Mouse (Mus musculus): ENCODE results near the gene Fam107b. TPM values are rescaled to one million over a fixed set of nuclear protein-coding genes. Genes with fewer than 3 reads are reported as not detected.
"Not testable (repeated sequence)": the region's sequence is repeated elsewhere in the genome, so short reads cannot be mapped to it uniquely, and the experiment has no call there.

Fam107b gene
- total RNA-seq, 2 experiments from 2014 or later: 25.0 to 34.8 TPM

DNA sequence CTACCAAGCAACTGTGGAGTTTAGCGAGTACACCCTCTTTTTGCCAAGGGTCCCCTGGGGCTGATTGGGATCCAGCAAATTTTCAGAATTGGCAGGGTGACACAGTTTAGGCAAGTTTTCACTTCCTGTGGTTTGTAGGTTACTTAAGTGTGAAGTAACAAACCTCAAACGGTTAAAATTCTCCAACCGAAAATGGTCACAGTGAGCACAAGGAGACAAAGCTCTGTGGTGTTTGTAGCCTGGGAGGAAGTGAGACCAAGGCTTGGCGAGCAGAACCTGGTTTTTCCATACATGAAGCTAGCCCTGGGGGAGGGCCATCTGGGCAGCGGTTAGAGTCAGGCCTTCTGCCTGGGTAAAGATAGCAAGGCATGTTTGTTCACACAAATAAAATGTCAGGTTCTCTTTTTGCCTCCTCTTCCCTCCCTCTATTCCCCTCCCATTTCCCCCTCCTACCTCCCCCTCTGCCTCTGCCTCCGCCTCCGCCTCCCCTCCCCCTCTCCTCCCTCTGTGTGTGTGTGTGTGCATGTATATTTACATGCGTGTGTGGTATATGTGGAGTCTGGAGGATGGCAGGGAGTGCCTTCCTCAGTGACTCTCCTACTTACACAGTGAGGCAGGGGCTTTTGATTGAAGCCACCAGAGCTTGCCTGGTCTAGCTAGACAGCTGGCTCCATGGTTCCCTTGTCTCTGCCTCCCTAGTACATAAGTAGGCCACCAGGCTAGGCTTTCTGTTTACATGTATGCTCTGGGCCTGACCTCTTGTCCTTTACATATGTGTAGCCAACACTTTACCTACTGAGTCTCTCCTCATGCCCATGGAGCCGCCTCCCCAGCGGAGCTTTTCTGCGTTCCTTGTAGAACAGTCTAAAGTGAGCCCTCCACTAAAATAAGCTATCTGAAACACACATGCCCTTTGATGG lies 87.8 kb downstream of the Fam107b start:
- intact Hi-C loops (cut with DNase I): no loop called here
- DNase-seq: no peak

DNA sequence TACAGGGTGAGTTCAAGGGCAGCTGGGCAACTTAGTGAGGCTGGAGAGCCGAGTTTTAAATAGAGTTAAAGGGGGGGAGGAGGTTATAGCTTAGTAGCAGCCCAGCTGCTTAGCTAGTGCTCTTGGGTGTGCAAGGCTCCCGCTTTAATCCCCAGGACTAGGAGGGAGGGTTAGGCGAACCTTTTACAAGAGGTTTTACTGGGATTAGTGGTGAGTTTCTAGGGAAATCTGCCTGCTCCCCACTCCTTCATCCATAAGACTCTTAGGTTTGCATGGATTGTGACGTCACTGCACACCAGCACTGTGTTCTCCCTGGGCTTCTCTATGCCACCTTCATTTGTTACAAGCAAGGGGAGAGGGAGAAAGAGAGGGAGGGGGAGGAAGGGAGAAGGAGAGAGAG lies 88.6 kb downstream of the Fam107b start:
- intact Hi-C loops (cut with DNase I): no loop called here
- DNase-seq: no peak

DNA sequence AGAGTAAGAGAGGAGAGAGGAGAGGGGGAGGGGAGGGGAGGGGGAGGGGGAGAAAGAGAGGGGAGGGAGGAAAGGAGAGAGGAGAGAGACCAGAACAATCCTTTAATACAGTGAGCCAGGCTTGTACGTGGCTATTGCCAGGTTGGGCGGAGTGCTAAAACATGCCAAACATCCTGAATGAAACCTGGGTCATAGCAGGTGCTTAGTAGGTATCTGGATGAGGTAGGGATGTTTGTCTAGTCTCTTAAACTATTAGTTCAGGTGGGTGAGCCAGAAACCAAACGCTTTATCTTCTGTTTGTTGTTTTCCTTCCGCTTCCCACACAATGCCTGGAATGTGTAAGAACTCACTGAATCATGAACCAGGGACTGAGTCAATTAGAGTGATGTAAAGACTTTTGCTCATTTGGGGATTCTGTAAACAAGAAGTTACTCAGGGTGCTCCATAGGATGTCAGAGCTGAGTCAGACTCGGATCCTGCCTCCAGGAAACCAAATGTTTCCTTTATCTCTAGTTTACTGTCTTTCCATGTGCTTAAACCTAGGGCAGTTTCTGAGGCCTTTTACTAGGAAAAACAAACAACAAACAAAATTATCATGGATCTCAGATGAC lies 89.1 kb downstream of the Fam107b start:
- no peak for DNase-seq
- intact Hi-C loops (cut with DNase I): no loop called here

DNA sequence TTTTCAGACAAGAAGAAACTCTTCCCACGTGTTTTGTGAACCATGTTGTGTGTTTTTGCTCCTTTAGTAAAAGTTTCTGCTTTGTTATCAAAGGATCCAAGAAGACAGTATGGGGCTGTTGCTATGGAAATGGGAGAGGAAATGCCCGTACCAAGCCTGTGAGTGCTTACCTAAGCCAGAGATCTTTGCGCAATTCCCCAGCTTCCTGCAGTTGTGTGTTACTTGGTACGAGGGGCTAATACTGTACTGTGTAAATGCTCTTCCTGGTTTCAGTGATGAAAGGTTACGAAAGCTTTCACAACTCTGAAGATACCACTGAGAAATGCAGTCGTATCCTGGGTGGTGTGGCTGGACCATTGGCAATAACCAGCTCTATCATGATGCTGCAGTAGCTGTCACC lies 93.8 kb downstream of the Fam107b start:
- intact Hi-C loops (cut with DNase I): no loop called here
- DNase-seq: no peak

DNA sequence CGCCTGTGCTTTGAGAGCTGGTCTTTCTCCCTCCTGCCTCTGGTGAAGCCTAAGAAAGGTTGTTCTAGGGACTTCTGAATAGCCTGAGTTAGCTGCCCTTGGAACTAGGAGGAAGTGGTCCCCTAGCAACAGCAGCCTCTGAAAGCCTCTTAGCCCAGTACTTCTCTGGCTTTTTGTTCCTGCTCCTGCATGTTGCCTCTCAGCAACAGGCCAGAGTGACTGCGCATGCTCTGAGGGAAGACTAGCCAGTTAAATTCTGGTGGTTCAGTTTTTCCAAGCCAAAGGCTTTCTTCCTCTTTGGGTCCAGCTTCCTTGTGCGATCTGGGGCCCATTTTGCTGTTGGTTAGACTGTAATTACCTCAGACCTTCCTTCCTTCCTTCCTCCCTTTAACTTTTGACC lies 98.4 kb downstream of the Fam107b start:
- intact Hi-C loops (cut with DNase I): no loop called here
- DNase-seq: peak; percentile 20

DNA sequence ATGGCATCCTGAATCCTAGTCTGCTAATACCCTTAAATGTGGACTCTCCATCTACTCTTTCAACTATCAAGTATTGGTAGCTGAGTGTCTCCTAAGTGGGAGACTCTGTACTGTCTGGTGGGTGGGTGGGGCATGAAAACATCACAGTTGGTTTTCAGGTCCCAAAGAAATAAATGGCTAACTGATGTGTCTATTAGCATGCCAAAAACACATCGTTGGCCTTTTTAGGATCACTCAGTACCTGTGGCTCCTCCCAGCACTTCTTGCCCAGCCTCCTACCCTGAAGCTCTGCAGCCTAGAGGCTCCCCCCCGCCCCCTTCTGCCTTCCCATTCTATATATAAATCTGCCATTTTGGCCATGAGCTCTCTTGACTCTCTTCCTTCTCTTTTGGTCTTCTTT lies 99.4 kb downstream of the Fam107b start:
- DNase-seq: no peak
- intact Hi-C loops (cut with DNase I): no loop called here

DNA sequence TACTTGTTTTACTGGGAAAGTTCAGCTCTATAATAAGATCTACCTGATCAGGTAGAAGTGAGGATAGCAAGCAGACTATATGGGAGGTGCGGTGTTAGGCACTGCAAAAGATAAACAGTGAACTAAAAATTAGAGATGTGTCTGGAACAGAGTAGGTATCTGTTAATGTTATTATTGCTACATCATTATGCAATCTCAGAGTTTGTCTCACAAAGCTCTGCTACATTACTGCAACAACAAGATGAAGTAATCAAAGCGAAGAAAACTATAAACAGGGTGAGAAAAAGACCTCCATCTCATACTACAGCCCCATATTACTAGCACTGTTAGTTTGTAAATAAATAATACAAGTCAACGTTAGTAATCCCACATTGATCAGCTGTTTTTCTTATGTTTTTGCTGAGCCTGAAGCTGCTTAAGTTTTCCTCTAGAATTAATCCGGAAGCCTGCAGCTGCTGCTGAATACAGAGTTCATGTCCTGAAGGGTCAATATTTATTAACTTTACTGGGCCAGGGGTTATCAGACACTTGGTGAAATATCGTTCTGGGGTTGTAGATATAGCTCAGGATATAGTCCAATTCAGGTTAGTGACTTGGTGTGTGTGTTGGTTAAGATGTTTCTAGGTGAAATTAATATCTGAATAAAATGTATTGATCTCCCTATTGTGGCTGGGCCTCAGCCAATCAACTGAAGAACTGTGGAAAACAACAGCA lies 102.5 kb downstream of the Fam107b start:
- DNase-seq: no peak
- intact Hi-C loops (cut with DNase I): no loop called here

DNA sequence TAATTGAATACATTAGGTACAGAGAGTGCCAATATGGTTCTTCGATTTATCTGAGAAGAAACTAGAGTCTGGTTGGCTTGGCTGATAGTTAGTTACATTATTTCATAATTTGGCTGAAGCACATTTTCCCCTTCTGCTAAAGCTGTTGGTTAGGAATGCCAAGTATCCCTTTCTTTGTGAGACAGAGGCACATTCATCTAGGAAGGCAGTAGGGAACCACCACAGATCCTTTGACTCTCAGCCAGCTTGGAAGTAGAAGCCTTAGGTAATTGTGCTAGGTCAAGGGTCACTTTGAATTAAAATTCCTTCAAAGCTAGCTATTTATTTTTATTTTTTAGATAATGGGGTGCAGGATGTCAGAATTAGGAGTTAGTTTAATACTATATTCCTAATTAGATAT lies 105.2 kb downstream of the Fam107b start:
- intact Hi-C loops (cut with DNase I): no loop called here
- no peak for DNase-seq

DNA sequence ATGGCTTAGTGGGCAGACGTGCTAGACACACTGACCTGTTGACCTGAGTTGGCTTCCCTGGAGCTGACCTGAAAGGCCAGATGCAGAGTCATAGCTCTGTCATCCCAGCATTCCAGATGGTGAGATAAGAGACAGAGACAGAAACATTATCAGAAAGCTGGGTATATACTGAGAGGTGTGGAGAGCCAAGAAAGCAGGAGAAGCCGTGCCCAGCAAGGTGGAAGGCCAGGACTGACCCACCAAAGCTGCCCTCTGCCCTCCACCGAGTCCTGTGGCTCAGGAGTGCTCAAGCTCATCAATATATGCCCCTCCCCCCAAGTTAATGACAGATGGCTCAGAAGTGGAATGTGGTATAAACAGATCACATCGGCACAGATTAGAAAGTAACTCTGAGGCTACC lies 112.4 kb downstream of the Fam107b start:
- DNase-seq: no peak
- intact Hi-C loops (cut with DNase I): no loop called here

DNA sequence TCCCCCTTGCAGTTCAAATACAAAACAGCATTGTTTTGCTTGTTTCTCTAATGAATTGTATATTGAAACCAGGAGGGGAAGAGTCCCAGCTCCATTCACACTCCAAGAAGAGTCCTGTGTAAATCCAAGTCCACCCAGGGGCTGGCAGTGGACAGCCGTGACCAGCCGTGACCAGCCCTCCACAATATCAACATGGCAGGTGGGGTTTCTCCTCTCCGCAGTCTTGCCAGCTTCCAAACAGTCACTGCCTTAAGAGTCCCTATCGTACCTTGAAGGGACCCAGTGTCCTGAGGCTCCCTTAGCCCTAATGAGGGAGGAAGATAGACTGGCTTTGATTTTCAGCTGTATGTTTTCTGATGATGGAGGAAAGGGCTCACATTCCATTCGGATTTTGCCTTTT lies 113.1 kb downstream of the Fam107b start:
- intact Hi-C loops (cut with DNase I): no loop called here
- peak; percentile 13 for DNase-seq

DNA sequence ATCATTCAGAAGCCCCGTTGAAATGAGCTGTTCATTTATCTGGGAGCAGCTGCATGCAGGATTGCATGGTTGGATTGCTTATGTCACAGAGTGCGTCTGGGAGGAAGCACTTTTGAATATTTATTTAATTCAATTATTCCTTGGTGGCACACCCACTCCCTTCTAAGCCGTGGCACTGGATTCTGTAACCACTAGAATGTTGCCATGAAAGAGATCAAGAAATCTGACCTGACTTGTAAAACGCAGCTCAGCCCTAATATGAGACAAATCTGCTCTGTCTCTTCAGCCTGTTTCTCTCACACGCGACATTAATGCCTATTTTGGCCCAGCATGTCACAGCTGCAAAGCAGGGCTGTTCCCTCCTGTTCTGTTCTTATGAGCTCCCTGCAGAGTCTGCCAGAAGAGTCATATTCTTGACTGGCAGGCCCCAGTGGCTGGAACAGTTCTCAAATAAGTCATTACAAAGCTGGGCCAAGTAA lies 113.5 kb downstream of the Fam107b start:
- intact Hi-C loops (cut with DNase I): no loop called here
- DNase-seq: peak; percentile 49

DNA sequence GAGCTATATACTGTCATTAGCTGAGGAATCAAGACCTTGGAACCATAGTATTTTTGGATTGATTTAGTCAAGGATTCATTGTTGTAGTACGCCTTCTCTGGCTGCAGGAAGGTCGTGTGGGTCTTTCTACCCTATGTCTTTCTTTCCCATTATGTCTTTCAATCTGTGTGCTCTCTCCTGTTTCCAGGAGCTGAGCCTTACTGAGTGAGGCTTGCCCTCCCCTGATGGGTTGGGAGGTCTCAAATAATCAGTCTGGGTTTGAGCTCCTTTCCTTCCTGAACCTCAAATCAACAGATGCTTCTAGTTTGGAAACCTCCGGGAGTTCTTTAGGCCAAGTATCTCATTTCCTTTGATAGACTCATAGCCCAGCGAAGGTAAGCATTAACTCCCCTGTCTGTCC lies 119.9 kb downstream of the Fam107b start:
- intact Hi-C loops (cut with DNase I): no loop called here
- DNase-seq: no peak

DNA sequence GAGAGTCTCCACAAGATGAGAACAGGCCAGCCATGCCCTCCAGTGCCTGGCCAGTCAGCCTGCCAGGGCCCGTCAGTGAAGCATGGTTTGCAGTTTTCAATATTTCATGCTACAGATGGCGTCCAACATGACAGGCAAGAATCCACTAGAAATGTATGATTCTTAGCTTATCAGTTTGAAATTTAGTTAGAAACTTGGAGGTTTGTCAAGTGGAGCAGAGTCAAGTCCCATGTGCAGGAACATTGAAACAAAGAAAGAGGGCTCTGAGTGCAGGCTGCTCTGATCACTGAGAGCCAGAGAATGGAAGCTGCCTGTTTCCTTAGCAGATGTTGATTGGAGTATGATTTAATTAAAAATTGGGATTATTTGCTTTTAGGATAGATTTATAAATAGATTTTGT lies 122.5 kb downstream of the Fam107b start:
- intact Hi-C loops (cut with DNase I): no loop called here
- no peak for DNase-seq

DNA sequence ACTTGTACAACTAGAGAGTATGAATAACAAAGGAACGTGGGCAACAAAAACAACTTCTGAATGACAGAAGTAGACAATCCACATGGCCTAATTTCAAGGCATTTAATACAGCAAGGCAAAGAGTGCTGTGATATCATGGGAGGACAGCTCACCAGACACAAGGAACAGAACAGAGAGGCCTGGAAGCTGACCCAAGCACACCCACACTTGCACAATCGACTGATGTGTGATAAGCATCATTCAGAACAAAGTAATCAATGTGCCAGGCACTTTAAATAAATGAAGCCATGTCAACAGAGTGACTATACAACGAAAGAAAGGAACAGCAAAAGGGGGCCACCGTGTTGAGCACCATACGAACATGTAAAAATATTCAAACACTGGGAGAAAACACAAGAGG lies 125.6 kb downstream of the Fam107b start:
- DNase-seq: no peak
- intact Hi-C loops (cut with DNase I): no loop called here

DNA sequence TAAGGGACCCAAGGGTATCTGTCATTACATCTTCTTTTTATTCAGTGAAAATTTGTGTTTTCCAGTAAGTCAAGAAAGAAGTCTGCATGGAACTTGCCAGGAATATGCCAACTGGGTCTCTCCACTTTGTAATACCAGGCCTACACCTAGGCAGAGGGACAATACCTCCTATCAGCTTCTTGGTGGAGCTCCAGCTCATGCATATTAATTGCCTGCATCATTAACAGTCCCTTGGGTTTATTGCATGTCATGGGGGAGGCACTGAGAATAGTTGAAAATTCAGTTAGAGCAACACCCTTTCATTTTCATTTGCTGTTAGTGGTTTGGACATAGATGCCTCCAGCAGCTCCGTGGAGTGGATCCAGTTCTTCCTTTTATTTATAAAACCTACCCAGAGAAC lies 130.1 kb downstream of the Fam107b start:
- DNase-seq: no peak
- intact Hi-C loops (cut with DNase I): no loop called here

DNA sequence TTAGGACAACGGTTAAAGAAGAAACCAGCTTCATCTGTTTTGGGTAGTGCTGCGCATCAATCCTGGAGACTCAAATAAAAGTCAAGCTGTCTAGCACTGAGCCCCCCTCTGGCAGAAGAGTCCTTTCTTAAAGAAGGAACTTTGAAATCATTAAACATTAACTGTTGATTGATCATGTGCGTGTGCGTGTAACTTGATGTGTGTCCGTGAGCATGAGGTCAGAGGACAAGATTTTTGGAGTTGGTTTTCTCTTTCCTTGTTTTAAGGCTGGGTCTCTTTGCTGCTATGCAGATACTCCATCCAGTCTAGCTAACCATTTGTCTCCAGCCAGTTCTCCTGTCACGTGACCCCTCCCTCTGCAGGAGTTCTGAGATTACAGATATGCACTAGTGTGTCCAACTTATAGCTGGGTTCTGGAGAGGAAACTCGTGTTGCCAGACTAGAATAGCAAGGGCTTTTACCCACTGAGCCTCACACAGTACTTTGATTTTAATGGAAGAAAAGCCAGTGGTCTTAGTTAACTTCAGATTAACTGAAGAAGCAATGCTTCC lies 132.4 kb downstream of the Fam107b start:
- no peak for DNase-seq

DNA sequence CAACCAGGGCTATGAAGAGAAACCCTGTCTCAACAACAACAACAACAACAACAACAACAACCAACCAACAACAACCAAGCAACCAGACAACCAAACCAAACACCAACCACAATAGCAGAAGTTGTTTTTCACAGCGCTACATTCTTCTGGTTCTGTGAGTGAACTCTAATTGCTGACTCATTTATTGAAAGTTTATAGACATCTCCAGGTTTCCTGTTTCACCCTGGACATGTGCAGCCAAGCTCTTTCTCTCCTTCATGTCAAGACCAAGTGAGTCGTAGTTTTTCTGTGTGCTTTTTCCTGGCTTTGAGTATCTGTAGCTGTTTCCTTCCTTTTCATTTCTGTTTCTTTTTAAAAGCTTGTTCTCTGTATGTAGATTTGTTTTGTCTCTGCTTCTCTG lies 133.5 kb downstream of the Fam107b start:
- no peak for DNase-seq
- intact Hi-C loops (cut with DNase I): no loop called here

More for the DNA sequence above, 132.4 kb downstream of the Fam107b start:
- intact Hi-C loops (cut with DNase I): no loop called here

DNA sequence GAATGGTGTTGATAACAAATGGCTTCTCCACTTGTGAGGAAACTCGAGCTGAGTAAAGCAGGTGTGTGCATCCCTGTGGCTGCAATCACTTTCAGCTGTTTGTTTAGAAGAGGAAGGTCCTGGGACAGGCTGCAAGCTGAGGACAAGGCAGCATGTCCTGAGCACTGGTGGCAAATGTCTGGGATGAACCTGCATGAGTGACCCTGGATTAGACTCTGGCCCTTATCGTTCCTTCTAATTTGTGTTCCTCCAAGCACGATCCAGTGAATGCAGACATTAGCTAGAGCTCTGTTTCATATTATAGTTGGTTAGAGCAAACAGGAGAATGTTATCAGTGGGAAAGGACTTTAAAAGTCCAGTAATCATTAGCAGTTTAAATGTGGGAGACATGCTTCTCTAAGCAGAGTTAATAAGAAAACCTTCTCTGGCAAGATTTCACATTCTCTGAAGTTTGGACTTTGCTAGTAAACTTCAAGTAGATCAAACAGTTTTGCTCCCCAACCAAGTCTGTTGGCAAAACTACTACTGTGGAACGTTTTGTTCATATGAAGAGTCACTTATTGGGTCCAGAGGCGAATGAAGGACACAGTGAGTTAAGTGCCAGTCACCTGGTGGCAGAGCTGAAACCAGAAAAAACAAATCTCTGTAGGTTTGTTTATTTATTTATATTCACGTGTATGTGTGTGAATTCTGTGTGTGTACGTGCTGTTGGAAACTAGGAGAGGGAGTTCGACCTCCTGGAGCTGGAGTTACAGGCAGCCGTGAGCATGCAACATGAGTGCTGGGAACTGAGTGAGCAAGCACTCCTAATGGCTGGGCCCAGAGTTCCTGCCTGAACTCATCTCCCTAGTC lies 134.2 kb downstream of the Fam107b start:
- no peak for DNase-seq
- intact Hi-C loops (cut with DNase I): no loop called here

DNA sequence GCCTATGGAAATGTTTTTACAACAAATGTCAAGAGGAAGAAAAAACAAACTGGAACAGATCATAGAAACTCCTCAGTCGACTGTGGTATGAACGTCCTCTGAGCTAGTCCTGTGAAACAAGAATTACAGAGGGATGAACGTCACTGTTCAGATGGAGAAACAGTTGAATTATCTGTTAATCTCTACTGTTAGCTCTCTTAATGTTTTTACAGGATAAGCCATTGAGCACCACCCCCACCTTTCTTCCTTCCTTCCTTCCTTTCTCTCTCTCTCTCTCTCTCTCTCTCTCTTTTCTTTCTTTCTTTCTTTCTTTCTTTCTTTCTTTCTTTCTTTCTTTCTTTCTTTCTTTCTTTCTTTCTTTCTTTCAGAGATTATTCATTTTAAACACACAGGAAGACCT lies 135.0 kb downstream of the Fam107b start:
- intact Hi-C loops (cut with DNase I); DNase-seq: not testable (repeated sequence)

DNA sequence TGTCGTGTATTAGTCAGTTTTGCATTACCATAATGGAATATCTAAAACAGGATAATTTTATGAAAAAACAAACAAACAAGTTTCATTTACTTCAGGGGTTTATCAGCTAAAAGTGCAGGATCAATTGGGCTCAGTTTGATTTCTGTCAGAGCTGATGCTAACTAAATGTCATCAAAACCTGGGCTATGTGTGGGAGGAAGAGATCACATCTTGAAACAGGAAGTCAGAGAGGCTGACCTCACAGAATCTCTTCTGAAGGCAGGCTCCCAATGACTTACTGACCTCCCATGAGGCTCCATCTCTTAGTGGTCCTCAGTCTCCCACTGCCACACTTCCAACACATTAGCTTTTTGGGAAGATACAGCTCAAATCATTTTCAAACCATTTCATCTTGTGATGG lies 136.9 kb downstream of the Fam107b start:
- DNase-seq: no peak
- intact Hi-C loops (cut with DNase I): no loop called here

All from left cerebral cortex, postnatal 4 days (tissue).